ENCODE assay signal across 8 mouse cellular contexts in genomic region chr17:45599446-45600242, GRCm38 (mm10). TPM values are rescaled to one million over a fixed set of nuclear protein-coding genes. Genes with fewer than 3 reads are reported as not detected.
DNase-seq lines count a peak whose midpoint lies in the region; ATAC-seq and TF ChIP-seq lines count a peak whose summit lies in the region.

Slc29a1 (minus strand) TSS chr17:45599606.

- no peaks in the 10 kb centered on the region for H3K9me3 ChIP-seq in limb, embryonic 10.5 days (replicated peaks)

- peaks cover 71% of the 10 kb centered on the region for H3K4me1 ChIP-seq in limb, embryonic 10.5 days

- no peak for DNase-seq in left cerebral cortex, adult 2 months (ENCODE audit: extremely low spot score in 1 of 2, low spot score in 2 of 2)
- no peak for DNase-seq in left cerebral cortex, adult 11 months (ENCODE audit: low spot score)
- peak; percentile 71 to 72 for DNase-seq in gastrocnemius, postnatal 36 days
- DNase-seq in limb, embryonic 10.5 days (ENCODE audit: low spot score), result peak; percentile 73
- peak; percentile 61 for DNase-seq in urinary bladder, postnatal 25 days (ENCODE audit: low spot score)

- H3K4me3 ChIP-seq in left cerebral cortex, adult 2 months, result no peak within 1 kb of the TSS
- H3K4me3 ChIP-seq in limb, embryonic 10.5 days, result peak within 1 kb of the TSS; percentile 54

- ATAC-seq in common myeloid progenitor, adult 5-6 weeks (replicated peaks; ENCODE audit: low read depth, poor library complexity, severe bottlenecking), result 0 out of 2 replicates have a peak, but pooled peaks have one; percentile 17
- ATAC-seq in inflammation-experienced regulatory T-cells, adult 6 months, result no peak
- ATAC-seq in megakaryocyte-erythroid progenitor cell, adult 5-6 weeks (replicated peaks; ENCODE audit: low FRiP score, low TSS enrichment, poor library complexity, severe bottlenecking), result no peak

- no peak within 1 kb of the TSS for H3K27ac ChIP-seq in left cerebral cortex, adult 2 months
- peak within 1 kb of the TSS; percentile 51; the same call in 1 of the 2 replicates for H3K27ac ChIP-seq in limb, embryonic 10.5 days

- TF ChIP-seq CTCF in left cerebral cortex, adult 2 months (IDR thresholded peaks at IDR 0.05), result no peak

- 16% methylated on average over 32 of the region's 32 CpGs for WGBS in limb, embryonic 10.5 days

- peaks cover 66% of the 10 kb centered on the region for H3K27me3 ChIP-seq in limb, embryonic 10.5 days (ENCODE audit: low read depth, poor library complexity, severe bottlenecking)

- H3K36me3 ChIP-seq in limb, embryonic 10.5 days, result no peaks in the 10 kb centered on the region

- intact Hi-C loops in left cerebral cortex, adult 2 months (cut with DNase I), result loop anchor here (2.0 kb wide), 1 partner anchor 27 kb away; no protein-coding TSS in a partner anchor
- intact Hi-C loops in gastrocnemius, postnatal 36 days (cut with DNase I), result no loop called here

RNA-seq across cellular contexts. Expression of gene Slc29a1, which starts in this region (rescaled TPM):
- 10 to 100 TPM; 19.7 to 23.6 TPM for total RNA-seq in left cerebral cortex, adult 2 months (2021)
- total RNA-seq in common myeloid progenitor, adult 5-6 weeks (2017), result 80.6 and 109 TPM in 2 replicates
- total RNA-seq in gastrocnemius, postnatal 36 days (2021), result 10 to 100 TPM; 30.3 to 35.8 TPM
- 100 to 1,000 TPM in 2 of 3 experiments, 10 to 100 TPM in 1; 72.2 to 131 (median 109) TPM for polyA plus RNA-seq in inflammation-experienced regulatory T-cells, adult 6 months (2017; shearing (Covaris generic))
- 40.3 and 41.6 TPM in 2 replicates for polyA plus RNA-seq in limb, embryonic 10.5 days (2016; fragmentation: Nextera tagmentation; extraction: Ambion mirVana)
- total RNA-seq in megakaryocyte-erythroid progenitor cell, adult 5-6 weeks (2014; fragmentation: Nextera tagmentation), result 166 and 176 TPM in 2 replicates
- total RNA-seq in megakaryocyte-erythroid progenitor cell, adult 5-6 weeks (2017), result 89.2 and 171 TPM in 2 replicates

Comparison
In these comparisons a context has a peak if more than half of its experiments do, and no peak if none do; other contexts are left out.
1. DNase-seq: peak in gastrocnemius, postnatal 36 days (2 of 2), limb, embryonic 10.5 days (single experiment) and urinary bladder, postnatal 25 days (single experiment); none in left cerebral cortex, adult 2 months (0 of 2) and left cerebral cortex, adult 11 months (single experiment).